Mouse (Mus musculus) inflammation-experienced regulatory T-cells, adult 6 months (primary cell): Measurements from ENCODE around the gene Myo1f. TPM values are rescaled to one million over a fixed set of nuclear protein-coding genes. Genes with fewer than 3 reads are reported as not detected.

Source experiments
- ATAC-seq: one replicate; pipeline ENCODE4 v1.8.0; 2017
- polyA plus RNA-seq, 3 experiments: library from polyadenylated mRNA; unstranded; fragments of 100-300 nt; shearing (Covaris generic); gene quantifications; one replicate each; pipeline ENCODE4 v1.2.1; 2017

The Myo1f gene
- polyA plus RNA-seq: 100 to 1,000 TPM in 1 of 3 experiments, 10 to 100 TPM in 2; 48.8 to 258 (median 51.4) TPM

DNA sequence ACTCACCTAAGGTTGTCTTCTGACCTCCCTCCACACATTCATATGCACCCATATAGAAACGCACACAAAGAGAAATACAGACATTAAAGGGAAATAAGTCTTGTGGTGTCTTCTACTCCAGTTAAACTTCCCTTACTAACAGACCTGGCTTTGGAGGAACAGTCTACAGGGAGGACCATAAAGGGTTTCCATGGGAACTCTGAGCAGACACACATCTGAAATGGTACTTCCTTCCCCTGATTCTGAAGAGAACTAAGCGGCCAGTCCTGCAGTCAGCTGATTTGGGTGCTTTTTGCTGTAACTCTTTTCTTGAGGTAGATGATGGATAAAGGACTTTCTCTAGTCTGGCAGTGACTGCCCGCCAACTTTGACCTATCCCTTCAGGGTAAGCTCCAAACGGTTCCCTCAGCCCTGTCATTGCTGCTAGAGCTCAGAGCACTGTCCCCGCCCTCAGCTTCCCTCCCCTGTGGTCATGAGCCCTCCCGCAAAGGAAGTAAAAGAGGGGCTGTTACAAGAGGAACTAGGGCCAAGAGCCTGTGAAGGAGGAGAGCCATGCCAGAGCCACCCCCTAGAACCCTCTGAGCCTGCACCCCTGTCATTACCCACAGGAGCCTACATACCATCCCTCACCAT, at the start of gene Myo1f:
TSS of gene Myo1f (plus strand) at position 485 of the 633 bp plus-strand sequence.
- ATAC-seq: peak; percentile 75

- ATAC-seq: no peak
Measured at GRCm38 (mm10) chr17:33508386-33508785, 47.1 kb upstream of the Myo1f start.

DNA sequence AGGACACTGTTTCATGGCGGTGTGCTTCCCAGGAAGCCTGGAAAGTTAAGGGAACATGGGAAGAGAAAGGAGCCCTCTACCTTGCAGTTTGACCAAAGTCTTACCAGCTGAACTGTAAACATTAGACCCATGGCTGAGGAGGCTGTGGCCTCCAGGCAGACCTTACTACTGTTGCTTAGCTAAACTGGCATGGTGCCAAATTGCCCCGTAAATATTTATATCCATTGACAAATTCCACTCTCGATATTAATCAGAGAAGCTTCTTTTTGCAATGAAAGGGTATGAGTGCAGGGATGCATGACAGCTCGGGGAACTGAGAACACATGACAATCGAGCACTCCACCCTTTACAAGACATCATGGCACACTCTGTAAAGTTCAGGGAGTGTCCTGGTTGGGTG, 45.3 kb upstream of the Myo1f start:
- no peak for ATAC-seq

DNA sequence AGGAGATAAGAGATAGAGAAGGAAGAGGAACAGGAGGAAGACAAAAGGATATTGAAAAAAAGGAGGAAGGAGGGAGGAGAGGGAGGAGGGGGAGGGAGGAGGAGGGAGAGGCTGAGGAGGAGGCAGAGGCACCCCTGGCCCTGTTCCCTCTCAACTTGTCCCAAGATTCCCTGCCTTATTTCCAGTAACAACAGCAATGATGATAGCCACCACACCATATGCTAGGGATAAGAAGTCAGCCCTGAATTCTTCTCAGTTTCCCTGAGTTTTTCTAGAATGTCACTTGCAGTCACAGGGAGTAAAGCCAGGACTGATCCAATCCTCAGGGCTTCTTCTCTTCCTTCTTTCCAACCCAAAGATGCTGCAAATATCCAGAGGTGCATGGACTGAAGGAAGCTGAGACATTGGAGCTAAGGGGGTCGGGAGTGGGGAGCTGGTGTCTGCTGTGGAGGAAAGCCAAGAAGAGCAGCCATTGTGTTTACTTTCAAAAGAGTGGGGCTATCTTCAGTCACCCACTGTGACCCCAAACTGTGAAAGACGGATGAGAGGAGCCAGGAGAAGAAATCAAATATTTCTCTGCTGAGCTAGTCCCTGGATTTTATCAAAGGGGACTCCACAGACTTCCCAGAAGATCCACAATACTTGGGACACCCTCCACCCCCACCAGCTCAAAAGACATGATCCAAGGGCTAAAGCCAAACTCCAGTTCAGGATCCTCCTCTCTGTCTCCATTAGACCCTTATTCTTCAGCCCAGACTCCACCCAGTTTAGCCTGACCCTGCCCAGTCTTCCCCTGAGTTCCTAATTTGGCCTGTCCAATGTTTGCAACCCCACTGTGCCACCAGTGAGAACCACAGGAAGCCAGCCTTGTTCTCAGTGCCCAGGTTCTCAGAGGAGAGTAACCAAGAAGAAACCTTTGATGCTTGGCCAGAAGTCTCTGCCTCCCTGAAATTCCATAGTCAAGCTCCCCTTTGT, 42.8 kb upstream of the Myo1f start:
- ATAC-seq: no peak

- no peak for ATAC-seq
Measured at GRCm38 (mm10) chr17:33513874-33514273, 41.6 kb upstream of the Myo1f start.

- ATAC-seq: no peak
Measured at GRCm38 (mm10) chr17:33520366-33520765, 35.1 kb upstream of the Myo1f start.

DNA sequence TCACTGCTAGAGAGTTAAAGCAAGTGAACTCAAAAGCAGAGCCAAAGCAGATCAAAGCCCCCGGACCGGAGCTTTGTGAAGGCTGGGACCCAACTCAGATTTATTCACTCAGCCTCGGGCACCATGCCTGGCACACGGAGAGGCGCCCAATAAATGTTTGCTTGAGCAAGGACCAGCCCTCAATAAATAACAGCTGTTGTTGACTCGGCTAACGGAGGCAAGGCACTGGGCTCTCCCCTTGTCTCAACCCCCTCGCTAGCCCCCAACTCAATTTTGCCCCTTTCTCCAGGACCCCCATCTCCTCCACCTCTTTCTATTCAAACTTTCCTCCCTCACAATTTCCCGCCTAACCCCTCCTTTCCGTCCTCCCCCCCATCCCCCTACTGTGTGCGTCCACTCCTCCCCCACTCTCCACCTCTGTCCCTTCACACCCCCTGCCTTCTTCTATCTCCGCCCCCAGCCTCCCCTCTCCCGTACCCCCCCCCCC, 32.0 kb upstream of the Myo1f start:
- no peak for ATAC-seq

- peak; percentile 90 for ATAC-seq
Measured at GRCm38 (mm10) chr17:33523918-33524755, 31.4 kb upstream of the Myo1f start, which contains the start of gene Adamts10. Gene Adamts10 (plus strand): TSS chr17:33524204.

DNA sequence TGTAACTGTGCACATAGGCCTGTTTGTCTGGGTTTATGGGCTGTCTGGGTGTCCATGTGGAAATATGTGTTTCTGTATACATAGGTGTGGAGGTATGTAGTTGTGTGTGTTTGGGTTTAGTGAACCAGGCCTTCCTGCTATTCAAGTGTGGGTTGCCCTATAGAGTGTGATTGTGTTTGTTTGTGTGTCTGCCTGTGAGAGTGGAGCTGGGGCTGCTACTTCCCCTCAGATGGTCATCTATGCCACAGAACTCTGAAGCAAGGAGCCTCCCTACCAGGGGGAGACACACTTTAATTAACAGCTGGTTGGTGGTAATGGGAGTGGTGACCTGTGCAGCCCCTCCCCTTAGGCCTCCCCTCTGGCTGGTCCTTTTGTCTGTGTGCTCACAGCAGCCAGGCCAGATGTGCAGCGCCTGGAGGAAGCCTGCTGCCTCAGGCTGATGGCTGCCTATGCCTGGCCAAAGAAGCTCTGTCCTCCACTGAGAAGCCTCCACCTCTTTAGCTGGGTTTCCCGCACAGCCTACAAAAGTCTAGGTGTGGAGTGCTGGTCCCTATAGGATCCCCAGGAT, 30.6 kb upstream of the Myo1f start:
- ATAC-seq: no peak

GRCm38 (mm10) chr17:33526506-33526905, 29.0 kb upstream of the Myo1f start:
- ATAC-seq: no peak

- ATAC-seq: no peak
Measured at GRCm38 (mm10) chr17:33539106-33539675, 16.3 kb upstream of the Myo1f start.

DNA sequence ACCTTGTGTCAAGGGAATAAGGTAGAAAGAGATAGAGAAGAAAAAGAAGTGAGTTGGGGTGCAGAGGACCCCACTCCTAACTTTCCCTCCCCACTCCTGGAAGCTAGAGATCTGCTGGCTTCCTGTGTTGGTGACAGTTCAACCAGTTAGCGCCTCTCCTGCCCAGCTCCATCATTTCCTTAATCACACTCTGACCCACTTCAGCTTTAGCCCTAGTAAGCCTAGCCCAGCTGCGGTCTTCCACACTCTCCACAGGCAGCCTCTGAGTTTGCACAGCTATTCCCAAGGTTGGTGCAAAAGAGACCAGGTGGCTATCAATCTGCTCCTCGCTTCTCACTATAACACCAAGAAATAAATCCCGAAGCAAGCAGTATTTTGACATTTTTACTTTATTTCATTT, 15.6 kb upstream of the Myo1f start:
- no peak for ATAC-seq

DNA sequence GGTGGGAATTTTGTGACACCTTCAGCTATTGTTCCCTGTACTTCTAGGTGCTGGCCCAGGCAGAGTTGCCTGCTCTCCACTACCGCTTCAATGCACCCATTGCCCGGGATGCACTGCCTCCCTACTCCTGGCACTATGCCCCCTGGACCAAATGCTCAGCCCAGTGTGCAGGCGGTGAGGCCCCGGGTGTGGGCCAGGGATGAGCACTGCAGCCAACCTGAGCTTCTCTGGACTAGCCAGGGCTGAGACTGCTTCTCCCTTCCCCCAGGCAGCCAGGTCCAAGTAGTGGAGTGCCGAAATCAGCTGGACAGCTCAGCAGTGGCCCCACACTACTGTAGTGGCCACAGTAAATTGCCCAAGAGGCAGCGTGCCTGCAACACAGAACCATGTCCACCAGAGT, 6.3 kb upstream of the Myo1f start:
- no peak for ATAC-seq

- ATAC-seq: no peak
Measured at GRCm38 (mm10) chr17:33550388-33550787, 5.1 kb upstream of the Myo1f start.

DNA sequence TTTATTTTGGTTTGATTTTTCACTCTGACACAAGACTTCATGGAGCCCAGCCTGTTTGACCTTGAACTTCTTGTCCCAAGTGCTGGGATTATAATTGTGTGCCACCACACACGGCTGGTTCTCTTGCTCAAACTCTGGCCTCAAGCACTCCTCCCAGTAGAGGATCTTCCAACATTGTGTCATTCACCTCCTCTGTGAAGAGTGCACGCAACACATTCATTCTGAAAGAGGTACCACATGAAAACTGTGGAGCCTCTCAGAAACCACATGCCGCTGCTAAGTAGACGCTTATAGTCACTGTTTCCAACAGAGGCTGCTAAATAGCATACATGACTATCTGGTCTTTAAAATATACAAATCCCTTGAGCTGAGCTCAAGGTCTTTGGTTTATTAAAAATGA, 3.4 kb upstream of the Myo1f start:
- no peak for ATAC-seq

DNA sequence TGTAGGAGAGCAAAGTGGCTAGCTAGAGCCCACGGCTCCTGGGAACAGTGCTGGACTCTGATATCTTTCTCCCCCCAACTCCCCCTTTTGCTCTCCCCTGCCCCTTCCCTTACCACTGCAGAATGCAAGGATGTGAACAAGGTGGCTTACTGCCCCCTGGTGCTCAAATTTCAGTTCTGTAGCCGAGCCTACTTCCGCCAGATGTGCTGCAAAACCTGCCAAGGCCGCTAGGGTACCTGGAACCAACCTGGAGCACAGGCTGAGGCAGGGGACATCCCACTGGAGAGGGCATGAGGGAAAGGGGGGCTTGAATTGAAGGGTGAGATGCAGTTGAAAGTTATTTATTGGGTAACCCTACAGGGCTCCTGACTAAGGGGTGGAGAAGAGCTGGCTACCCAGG, 2.5 kb upstream of the Myo1f start:
- ATAC-seq: no peak

- ATAC-seq: no peak
Measured at GRCm38 (mm10) chr17:33554536-33554935, 971 bp upstream of the Myo1f start.

DNA sequence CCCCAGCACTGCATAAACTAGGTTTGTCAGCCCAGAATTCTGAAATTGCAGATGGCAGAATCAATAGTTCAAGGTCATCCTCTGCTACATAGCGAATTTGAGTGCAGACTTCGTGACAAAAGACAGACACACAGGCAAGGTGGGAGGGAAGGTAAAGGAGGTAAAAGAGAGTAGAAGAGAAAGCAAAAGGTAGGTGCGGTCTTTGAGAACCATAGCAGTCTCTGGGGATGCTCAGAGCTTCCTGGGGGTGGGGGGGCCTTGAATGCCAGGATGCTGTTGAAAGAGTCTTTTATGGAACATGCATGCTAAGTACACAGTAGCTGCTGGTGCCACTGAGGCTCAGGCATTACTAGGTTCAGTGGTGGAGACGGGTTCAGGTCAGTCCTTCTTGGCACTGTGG, 2.4 kb downstream of the Myo1f start:
- ATAC-seq: peak; percentile 36

- ATAC-seq: peak; percentile 59
Measured at GRCm38 (mm10) chr17:33563527-33564076, 8.1 kb downstream of the Myo1f start.

GRCm38 (mm10) chr17:33564599-33564998, 9.1 kb downstream of the Myo1f start:
- peak; percentile 44 for ATAC-seq

- no peak for ATAC-seq
Measured at GRCm38 (mm10) chr17:33566182-33566581, 10.7 kb downstream of the Myo1f start.

GRCm38 (mm10) chr17:33584061-33584460, 28.6 kb downstream of the Myo1f start:
- no peak for ATAC-seq
